Mouse (Mus musculus) c-Kit-negative CD71-positive TER-119-positive erythroid progenitor cells, embryonic 14.5 days (primary cell): Measurements from ENCODE around the gene Vmn1r21.
"Not testable (repeated sequence)": the region's sequence is repeated elsewhere in the genome, so short reads cannot be mapped to it uniquely, and the experiment has no call there.

Experiments used
- DNase-seq: peaks from one replicate; pipeline ENCODE4 v3.0.0-alpha.2; 2013; ENCODE audit warnings: low read depth, low spot score

Vmn1r21 gene

DNA sequence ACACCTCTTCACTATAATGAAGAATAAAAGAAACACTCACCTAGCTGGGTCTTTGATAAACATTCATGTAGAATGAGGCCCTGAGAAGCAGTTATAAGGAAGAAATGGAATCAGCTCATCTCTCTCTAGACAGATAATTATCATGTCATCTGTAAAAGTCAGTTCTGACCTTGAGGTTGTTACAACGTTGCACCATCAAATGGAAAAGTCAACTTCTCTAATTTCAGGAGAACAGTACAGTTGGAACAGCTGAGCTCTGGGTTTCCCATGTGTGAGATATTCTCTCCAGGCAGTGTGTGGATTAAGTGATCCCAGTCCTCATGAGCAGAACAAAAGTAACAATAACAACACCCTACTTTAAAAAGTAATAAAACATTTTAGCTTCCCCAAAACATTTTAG lies at the start of gene Vmn1r21:
Vmn1r21 (minus strand) TSS at position 58 of the 400 bp plus-strand sequence.
- DNase-seq, result no peak

GRCm38 (mm10) chr6:57859043-57860042 lies 9.2 kb upstream of the Vmn1r21 start:
- DNase-seq, result peak; percentile 54

- not testable (repeated sequence) for DNase-seq
Observed at GRCm38 (mm10) chr6:57851177-57851576, 1.0 kb upstream of the Vmn1r21 start.

DNA sequence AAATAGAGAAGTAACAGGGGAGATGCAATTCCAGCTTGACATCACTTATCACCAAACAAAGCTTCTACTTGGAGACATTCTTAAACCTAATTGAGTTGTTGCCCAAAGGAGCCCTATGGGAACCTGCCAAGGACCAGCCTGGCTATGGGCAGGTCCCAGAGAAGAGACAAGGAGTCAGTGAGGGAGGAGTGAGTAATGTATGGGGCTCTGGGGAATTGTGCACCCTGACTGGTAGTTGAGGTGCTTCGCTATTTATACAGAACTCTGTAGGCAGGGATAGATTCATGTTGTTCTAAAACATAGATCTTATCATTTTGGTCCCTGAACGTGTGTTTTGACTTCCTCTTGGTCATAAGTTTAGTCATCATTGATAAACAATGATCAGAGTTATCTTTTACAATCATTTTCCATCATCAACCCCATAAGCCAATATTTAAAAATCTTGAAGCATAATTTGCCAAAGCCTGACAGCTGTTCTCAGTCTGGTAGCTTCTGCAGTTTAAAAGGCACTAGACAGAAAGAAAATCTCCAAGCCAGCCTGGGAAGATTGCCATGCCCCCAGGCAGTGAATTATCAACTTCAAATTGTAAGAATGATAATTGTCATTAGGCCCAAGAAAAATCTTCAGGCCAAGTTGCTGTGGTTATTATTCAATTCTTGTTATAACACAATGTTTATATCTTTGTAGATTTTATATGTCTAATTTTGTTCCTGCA lies 10.3 kb downstream of the Vmn1r21 start:
- DNase-seq, result no peak

GRCm38 (mm10) chr6:57825259-57825715 lies 24.9 kb downstream of the Vmn1r21 start:
- no peak for DNase-seq

GRCm38 (mm10) chr6:57824422-57825258 lies 25.5 kb downstream of the Vmn1r21 start, which contains the start of gene Vopp1:
Gene Vopp1 (minus strand): TSS chr6:57825159.
- peak; percentile 70 for DNase-seq

- DNase-seq, result peak; percentile 20
Observed at GRCm38 (mm10) chr6:57823461-57823860, 26.7 kb downstream of the Vmn1r21 start.

GRCm38 (mm10) chr6:57822648-57823410 lies 27.3 kb downstream of the Vmn1r21 start:
- DNase-seq, result peak; percentile 15

- DNase-seq, result no peak
Observed at GRCm38 (mm10) chr6:57814436-57814940, 35.7 kb downstream of the Vmn1r21 start.

DNA sequence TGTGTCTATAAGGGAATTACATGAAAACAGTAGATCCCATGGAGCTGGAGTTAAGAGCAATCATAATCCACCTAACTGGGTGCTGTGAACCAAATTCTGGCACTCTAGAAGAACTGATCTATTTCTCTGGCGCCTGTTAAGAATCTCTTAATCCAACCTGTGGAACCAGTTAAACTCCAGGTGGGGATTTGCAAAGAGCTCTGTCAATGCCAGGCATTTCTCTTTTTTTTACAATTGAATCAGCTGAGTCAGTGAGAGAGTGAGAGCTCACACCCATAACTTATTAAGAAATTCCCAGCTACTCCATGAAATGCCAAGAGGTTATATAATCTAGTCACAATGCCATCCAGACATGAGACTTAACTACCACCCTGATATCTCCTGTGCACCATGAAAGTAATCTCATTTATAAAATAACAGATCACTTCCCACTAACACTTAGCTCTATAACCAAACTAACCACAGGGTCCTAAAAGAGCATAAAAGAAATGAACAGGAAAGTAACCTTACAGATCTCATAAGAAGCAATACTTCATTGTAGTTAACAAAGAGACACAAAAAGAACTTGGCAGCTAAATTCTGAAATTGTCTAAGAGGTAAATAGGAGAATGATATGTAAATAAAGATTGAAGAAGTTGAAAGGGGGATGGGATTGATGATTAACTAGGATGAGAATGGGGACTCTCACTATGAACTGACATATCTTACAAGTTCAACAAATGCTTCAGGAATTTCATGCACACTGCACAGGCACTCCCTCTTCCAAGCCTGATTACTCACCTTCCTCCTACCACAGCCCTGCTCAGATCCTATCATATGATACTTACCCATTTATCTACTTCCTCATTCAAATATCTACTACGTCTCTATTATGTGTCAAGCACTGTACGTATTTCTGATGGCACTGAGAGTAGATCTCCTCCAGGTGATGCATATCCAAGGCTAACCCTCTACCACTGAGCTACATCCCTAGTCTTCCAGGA lies 38.1 kb downstream of the Vmn1r21 start:
- no peak for DNase-seq

DNA sequence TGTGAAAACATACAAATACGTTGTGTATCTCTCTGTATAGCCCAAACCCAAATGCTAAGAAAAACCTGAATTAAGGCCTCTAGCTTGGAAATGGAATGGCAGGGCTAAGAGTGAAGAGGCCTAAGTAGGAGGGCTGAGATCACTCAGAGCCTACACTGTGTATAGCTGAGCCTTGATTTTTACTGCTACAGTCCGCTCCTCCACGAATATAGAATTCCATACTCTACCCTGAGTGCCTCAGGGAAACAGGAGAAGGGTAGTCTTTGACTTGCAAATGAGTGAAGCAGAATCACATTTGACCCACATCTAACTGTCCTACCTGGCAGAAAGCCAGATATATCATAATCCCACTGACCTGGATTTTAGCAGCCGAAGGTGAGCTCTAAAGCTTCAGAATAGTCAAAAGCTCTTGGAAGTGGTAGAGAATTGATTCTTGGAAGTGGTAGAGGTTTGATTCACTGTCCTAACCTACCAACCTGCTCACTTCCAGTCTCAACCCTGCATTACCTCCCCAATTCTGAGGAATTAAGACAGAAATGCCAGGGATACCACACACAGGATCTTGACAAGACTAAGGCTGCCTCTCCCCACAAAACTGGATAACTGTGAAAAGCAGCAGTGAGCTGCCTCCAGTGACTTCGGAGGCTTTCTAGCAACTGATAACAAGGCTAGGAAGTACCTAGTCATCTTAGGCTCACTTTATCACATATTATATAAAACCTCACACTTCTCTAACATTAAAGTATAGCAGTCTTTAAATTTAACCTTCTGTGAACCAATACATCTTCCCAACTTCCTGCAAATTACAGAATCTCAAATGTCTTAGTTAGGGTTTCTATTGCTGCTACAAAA lies 44.7 kb downstream of the Vmn1r21 start:
- DNase-seq, result peak; percentile 13

DNA sequence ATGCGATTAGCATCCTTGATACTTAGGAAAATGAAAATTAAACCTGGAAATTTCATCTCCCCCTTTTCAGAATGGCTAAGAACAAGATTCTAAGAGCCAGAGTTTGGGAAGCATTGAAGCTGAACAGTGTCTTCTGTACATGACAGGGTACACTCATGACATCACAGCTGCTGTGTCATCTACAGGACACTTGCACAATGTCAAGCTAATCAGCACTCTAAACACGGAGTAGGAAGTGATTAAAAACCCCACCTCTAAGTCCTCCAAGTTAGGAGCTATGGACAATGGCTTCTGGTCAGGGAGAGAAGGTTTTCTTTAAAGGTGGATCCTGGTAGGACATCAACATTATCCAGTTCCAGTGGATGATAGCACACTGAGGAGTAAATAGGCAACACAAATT lies 47.0 kb downstream of the Vmn1r21 start:
- no peak for DNase-seq

DNA sequence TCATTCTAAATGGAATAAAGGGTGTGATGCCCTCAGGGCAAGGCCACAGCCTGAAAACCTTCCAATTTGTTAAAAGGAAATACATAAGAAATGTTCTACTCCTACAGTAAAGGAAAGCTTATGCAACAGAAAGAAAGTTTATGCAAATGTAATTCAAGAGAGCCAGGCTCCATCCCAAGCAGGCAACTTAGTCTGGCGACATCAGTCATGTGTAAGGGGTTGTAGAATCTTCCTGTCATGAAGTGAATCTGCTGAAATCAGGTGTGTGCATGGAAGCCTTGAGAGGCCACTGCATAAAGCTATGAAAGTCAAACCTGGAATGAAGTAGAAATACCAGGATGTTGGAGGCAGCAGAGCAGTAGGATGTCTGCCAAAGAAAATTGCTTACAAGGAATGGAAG lies 51.2 kb downstream of the Vmn1r21 start:
- no peak for DNase-seq

- no peak for DNase-seq
Observed at GRCm38 (mm10) chr6:57796853-57797423, 53.2 kb downstream of the Vmn1r21 start.

DNA sequence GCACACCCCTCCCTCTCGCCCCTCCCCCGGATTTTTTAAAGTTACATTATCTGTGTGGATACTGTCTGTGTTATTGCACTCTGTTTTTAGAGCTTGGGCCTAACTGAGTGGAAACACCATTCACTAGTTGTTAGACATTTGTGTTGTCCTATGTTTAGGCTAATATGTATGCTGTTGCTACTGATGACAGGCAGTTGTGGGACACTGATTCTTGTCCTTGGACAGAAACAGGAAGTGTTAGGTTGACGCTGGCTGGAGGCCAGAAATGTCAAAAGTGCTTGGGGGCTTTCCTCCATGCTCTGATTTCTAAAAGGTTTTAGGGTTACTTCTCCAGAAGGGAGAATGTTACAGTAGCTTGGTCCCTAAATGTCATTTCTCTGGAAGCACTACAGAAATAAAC lies 54.3 kb downstream of the Vmn1r21 start:
- no peak for DNase-seq
